Mouse (Mus musculus) embryonic facial prominence, embryonic 15.5 days (tissue): ENCODE data around the gene Vmn2r68. TPM values are rescaled to one million over a fixed set of nuclear protein-coding genes. Genes with fewer than 3 reads are reported as not detected.

Experiments used
- ATAC-seq: fragments of 200-750 bp; cut with Nextera tagmentation; 2 replicates; pipeline ENCODE4 v1.8.0; 2017; ENCODE audit warnings: low read depth, moderate TSS enrichment; ENCODE audit not compliant: insufficient number of reproducible peaks, low FRiP score, low TSS enrichment
- H3K27ac ChIP-seq: fragments of 300-500 bp; sonication (generic); replicated peaks from 2 replicates; pipeline ENCODE4 v1.5.1; 2015; ENCODE audit warnings: mild to moderate bottlenecking, inconsistent platforms
- H3K27me3 ChIP-seq: fragments of 300-500 bp; sonication (generic); 2 replicates; pipeline ENCODE4 v1.6.1; 2015; ENCODE audit warnings: inconsistent platforms
- H3K36me3 ChIP-seq: fragments of 300-500 bp; sonication (generic); 2 replicates; pipeline ENCODE4 v1.6.1; 2015; ENCODE audit warnings: mild to moderate bottlenecking, inconsistent platforms
- H3K4me1 ChIP-seq: fragments of 300-500 bp; sonication (generic); 2 replicates; pipeline ENCODE4 v1.6.1; 2015; ENCODE audit warnings: inconsistent platforms
- H3K4me2 ChIP-seq: fragments of 300-500 bp; sonication (generic); replicated peaks from 2 replicates; pipeline ENCODE4 v1.6.1; 2015; ENCODE audit warnings: mild to moderate bottlenecking, inconsistent platforms
- H3K4me3 ChIP-seq: fragments of 300-500 bp; sonication (generic); replicated peaks from 2 replicates; pipeline ENCODE4 v1.5.1; 2015; ENCODE audit warnings: mild to moderate bottlenecking, inconsistent platforms
- H3K9ac ChIP-seq: fragments of 300-500 bp; sonication (generic); 2 replicates; pipeline ENCODE4 v1.6.1; 2015; ENCODE audit warnings: inconsistent platforms
- H3K9me3 ChIP-seq: fragments of 300-500 bp; sonication (generic); replicated peaks from 2 replicates; pipeline ENCODE4 v1.6.1; 2016; ENCODE audit warnings: inconsistent platforms
- polyA plus RNA-seq: library from polyadenylated mRNA; unstranded; fragments of >200 nt; fragmentation: Nextera tagmentation; extraction: Ambion mirVana; gene quantifications from 2 replicates; pipeline ENCODE4 v1.2.1, GENCODE M21; 2015

Gene Vmn2r68
- polyA plus RNA-seq: not detected in 2 replicates

DNA sequence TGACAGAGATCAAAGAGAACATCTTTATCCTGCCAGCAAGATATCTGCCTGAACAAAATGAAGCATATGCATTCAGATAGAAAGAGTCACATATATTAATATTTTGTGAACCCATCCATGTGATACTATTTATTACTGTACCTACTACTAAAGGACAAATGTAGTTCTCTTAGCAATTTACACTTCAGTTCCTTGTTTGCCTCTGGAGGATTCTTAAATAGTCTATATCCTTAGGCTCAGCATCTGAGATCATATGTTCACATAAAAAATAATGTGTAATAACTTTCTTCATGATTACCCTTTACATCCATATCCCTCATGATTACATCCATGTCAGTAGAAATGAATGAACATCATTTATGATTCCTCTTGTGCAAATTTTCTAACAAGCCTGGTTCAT is at the start of gene Vmn2r68:
Vmn2r68 (minus strand) TSS at position 101 of the 400 bp plus-strand sequence.
- Histone ChIP-seq H3K9me3 (no peaks in the 10 kb centered on the region), H3K4me3 (no peak within 1 kb of the TSS), H3K27me3 (no peaks in the 10 kb centered on the region), H3K4me2 (no peak within 1 kb of the TSS), H3K36me3 (no peaks in the 10 kb centered on the region), H3K27ac (no peak within 1 kb of the TSS), H3K4me1 (no peaks in the 10 kb centered on the region), H3K9ac (no peak within 1 kb of the TSS)
- ATAC-seq: no peak

Other genes starting within 250 kb of the Vmn2r68 start
- gene Vmn2r66, start 225.5 kb downstream of the Vmn2r68 start, polyA plus RNA-seq: not detected in 2 replicates
- gene Vmn2r67, start 81.8 kb downstream of the Vmn2r68 start, polyA plus RNA-seq: not detected in 2 replicates
- not detected in 2 replicates for gene Vmn2r69, start 178.1 kb upstream of the Vmn2r68 start, polyA plus RNA-seq